Mouse (Mus musculus) hematopoietic stem cell, adult 5-6 weeks (primary cell): ENCODE measurements around the gene Gsg1l. TPM values are rescaled to one million over a fixed set of nuclear protein-coding genes. Genes with fewer than 3 reads are reported as not detected.

Experiments used
- ATAC-seq, 2 experiments: fragments of 125-278 bp in 1 of 2; replicated peaks in 1 of 2; 2 replicates each; pipeline ENCODE4 v1.8.0; 2016 to 2017; ENCODE audit warnings: inconsistent platforms in 2 of 2, mild to moderate bottlenecking in 2 of 2, moderate number of reproducible peaks in 2 of 2, low read depth in 1 of 2, moderate TSS enrichment in 1 of 2; ENCODE audit not compliant: low FRiP score in 2 of 2, poor library complexity in 2 of 2, severe bottlenecking in 2 of 2, insufficient read depth in 1 of 2, low TSS enrichment in 1 of 2
- total RNA-seq: library from RNA; stranded (forward); fragments of 172-1452, 232-1000 nt; gene quantifications from 2 replicates; pipeline ENCODE4 v1.2.3, GENCODE M21; 2017

The Gsg1l gene
- total RNA-seq, 1 experiment from 2014 or later: 0.05 TPM

DNA sequence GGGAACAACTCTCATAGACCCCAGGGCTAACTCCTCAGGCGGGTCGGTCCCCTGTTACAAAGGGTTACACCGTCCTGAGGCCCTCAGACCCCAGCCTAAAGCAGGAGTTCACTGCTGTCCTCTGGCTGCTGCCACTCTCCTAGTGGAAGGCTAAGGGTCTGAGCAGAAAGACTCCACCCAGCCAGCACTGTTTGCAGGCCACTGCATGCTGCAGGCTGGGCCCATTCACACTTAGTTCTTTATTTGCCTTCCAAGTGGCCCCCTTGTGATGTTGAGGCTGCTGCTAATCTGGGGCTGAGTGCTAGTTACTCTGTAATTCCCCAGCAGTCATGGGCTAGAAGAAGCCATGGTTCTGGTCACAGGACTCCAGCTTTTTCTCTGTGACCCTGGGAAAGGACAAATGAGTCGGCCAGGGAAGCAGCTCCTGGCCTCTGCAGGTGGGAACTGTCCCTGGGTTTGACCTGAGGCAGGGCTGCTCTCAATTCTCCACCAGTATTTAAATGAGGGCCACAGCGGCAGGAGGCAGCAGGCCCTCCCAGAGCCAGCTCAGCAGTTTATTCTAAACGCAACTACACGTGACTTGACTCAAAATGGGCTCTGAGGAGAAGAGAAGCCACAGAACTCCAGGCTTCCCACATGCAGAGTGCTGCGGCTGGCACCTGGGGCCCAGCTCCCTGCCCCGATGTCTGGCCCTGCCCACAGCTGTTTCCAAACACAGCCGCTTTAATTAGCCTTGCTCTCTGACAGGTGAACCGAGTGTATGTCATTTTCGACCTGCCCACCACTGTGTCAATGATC is 210.6 kb downstream of the Gsg1l start:
- no peak for ATAC-seq

DNA sequence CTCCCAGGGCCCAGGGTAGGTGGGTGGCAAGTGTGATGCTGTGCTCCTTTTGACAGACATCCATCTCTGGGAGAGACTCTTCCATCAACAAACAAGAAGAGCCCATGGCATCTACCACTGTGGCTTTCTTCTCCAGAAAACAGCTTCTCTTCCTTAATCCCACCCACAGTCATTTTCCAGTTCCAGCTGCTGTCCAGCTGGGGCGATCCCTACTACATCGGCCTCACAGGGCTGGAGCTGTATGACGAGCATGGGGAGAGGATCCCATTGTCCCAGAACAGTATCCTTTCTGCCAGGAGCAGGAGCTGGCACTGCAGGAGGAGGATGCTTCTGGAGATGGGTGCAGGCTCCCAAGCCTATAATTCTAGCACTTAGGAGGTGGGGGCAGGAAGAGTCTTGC is 213.6 kb downstream of the Gsg1l start:
- ATAC-seq: no peak

DNA sequence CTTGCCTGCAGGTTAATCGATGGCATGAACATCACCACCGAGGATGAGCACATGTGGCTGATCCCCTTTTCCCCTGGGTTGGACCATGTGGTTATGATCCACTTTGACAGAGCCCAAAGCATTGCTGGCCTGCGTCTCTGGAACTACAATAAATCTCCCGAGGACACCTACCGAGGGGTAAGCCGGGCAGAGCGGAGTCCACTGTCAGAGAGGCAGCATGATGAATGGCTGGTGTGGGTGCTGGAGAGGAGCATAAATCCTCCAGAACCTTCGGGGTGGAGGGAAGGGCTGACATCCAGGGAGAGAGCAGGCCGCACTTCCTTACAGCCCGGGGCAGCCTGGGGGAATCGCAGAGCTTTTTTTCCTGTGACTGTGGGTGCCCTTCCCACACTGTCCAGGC is 217.0 kb downstream of the Gsg1l start:
- no peak for ATAC-seq

DNA sequence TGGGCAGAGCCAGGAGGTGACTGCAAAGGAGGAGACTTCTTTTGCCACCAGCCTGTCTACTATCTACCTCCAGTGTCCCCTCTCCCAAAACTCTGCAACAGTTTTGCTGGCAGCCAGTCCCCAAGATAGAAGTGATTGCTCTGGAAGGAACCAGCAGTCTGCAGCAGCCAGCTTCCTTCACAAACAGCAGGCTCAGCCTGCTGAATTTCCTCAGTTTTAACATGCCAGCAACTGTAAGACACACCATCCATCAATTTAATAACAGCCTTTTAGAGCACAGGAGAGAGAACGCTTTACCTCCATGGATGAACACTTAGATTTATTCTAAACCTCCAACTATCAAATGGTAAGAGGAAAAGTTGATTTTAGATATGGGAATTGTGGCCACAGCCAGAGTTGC is 218.2 kb downstream of the Gsg1l start:
- ATAC-seq: no peak

DNA sequence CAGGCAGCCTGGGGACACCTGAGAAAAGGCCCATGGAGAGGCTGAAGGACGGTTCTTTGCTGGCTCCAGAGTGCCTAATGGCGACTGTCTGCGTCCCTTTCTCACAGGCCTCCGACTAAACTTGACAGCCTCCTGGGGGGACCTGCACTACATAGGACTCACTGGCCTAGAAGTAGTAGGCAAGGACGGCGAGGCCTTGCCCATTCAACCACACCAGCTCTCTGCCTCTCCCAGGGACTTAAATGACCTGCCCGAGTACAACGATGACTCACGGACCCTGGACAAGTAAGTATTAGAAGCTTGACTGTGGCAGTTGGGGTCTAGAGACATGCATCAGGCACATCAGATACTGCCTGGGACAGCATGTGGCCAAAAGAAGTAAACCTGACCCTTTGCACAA is 221.8 kb downstream of the Gsg1l start:
- no peak for ATAC-seq

DNA sequence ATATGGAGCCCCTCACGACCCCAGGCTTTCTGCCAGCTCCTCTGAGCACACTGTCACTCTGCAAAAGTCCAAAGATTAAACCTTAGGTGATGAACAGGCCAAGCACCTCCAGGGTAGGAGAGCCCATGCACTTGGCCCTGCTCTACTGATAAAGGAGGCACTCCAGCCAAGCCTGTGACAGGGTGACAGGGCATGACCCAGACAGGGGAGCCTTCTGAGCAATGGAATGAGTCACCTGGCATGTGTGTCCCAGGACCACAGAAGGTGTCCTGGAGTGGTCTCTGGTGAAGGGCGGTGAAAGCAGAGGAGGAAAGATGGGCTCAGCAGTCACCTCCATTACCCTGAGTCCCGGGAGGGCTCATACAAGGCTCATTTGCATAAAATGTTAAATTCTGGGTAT is 222.6 kb downstream of the Gsg1l start:
- no peak for ATAC-seq

DNA sequence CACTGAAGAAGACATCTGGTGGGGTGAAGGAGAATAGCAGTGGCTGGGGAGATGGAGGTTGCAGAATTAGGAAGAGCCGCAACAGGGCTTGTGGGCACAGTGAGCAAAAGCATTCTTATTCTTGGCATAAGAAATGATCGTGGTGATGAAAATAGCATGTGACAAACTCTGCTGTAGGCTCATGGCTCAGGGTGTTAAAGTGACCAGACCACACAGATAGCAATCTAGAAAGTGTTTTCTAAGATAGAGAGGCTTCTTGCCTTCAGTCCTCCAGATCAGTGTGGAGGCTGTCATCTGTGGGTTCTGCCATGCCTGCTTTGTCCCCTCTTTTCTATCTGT is 234.7 kb downstream of the Gsg1l start:
- no peak for ATAC-seq

DNA sequence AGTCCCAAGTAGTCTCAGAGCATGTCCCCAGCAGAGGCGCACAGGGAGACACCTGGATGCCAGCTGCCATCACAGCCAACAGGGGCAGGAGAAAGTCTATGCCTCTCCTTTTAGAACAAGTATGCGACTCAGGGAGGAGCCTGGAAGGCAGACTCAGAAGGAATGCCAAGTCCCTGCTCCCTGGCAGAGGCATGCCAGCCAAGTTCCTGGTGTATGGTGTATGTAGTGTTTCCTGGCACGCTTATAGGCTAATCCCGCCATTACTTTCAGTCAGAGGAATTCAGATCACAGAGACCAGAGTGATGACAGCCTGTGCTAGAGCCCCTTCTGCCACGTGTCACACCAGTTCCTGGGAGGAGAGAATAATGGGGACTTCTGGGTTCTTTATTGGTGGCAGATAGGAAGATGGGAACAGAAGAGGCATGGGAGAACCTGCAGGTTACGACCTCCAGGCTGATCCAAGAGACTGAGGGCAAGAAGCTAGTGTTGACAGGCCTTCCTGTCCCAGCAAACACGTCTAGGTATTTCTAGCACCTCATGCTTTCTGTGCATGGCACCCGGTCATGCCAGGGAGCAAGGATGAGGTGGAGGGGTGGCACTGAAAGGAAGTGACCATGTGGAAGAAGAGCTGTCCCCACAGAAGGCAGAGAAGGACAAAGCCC is 235.2 kb downstream of the Gsg1l start:
- ATAC-seq: no peak

DNA sequence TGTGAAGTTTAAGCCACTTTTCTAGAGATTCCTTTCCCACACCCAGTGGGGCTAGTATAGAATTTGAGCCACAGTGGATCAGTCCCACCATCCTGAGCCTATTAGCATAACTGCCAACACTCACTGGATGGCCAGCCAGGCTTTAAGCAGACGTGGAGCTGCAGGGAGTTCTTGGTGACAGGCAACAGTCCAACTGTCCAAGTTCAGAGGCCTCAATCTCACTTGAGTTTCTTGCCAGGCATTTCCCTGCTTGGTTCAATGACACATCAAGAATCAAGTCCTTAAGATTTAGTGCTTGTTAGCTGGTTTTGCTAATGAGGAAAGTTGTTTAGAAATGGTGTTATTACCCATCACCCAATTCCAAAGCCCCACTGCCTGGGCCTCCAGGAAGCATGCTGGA is 236.6 kb downstream of the Gsg1l start:
- ATAC-seq: no peak

DNA sequence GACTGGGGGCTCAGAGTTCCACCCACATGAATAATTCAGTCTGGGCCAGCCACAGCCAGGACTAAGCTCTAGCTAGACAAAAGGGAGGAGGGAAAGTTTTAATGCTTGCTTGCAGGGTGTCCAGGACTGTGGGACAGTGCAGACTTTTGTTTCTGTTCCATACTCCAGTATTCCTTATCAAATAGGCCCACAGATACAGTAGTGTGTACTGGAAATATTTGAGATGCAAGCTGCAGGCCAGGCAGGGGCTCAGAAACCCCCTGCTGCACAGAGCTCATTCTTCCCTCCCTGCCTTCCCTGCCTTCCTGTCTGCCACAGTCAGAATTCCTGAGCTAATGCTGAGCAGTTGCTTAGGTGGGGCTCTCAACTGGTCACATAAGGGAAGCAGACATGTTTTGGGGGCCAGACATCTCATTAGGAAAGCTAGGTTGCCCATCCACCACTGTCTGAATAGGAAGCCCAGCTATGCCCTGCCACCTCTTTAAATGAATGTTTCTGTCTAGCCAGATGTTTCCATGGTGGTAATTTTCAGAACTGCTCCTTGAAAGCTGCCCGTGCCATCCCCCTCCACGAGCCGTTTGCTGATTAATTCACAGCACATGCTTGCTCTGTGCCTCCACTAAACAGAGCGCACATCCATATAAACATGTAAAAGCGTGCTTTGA is 244.0 kb downstream of the Gsg1l start:
- ATAC-seq: no peak

DNA sequence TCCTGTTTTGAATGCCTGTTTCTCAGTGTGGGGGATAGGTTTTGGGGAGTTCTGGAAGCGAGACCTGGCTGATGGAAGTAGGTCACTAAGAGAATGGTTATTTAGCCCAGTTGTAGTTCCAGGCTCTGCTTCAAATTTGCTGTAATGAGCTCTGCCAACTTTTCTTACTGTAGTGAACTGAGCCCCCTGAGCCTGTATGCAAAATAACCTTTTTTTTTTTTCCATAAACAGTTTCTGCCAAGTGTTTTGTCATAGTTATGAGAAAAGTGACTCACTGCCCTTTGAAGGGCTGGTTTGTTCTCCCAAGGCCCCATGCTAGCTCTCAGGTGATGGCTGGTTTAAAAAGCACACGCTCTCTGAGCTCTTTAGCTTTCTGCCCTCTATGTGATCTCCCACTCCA is 248.7 kb downstream of the Gsg1l start:
- no peak for ATAC-seq

DNA sequence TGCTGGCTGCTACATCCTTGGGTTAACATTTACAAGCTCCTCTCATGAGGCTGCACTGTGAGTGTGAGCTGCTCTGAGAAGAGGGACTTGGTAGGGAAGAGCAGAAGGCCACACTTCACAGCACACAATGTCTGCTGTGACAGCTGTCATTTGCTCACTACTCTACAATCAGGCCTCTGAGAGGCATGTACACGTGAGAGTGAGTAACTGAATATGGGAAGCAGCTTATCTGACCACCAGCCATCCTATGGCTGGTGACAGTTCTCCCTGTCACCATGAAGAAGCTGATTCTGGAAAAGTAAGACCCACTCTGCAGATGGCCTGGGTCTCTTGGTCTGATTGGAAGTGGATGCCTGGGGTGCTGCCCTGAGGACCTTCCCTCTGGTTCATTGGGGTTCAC is 249.4 kb downstream of the Gsg1l start:
- no peak for ATAC-seq

DNA sequence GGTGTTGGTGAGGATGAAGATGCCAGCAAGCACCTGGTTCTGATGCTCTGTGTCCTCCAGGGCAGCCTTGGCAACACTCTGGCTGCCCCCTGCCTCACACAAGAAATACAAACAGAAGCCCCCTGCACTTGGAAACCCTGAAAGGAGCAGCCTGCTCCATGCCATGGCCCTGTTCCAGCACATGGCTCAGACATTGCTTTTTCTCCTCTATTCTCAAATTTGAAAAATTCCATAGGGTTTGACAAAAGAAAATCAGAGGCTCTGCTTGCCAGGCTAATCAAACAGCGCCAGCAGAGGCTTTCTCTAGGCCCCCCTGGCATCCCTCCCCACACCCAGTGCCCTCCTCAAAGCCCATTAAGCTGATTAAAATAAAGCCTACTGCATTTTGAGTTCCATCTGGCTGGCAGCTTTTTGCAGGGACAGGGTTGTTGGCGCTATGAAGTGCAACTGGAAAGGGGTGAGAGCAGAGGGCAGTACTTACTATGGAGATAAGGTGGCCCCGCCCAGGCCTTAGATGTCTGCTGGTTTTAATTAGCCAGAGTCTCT is 253.0 kb downstream of the Gsg1l start:
- no peak for ATAC-seq

DNA sequence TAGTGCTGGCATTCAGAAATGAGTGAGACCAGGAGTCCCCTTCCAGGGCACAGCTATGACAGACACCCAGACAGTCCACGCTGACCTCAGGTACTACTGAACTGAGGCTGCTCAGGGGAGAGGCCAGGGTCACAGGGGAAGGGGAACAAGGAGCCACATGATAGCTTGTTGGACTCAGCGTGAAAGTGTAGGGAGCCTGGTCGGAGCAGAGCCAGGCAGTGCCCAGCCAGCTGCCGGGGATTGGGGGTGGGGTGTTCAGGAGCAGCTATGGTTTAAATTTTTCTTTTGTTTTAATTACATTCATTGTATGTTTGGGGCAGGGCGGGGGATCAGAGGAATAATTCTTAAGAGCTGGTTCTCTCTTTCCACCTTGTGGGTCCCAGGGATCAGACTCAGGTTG is 253.7 kb downstream of the Gsg1l start:
- no peak for ATAC-seq

Other genes starting within 250 kb of the Gsg1l start
- 57.4 and 73.4 TPM in 2 replicates for gene Xpo6, start 118.1 kb upstream of the Gsg1l start, total RNA-seq
- gene Sbk1, start 190.2 kb upstream of the Gsg1l start, total RNA-seq: 3.8 and 5.4 TPM in 2 replicates